Mouse (Mus musculus) hindbrain, embryonic 11.5 days (tissue): Measurements from ENCODE around the gene B3galt4. TPM values are rescaled to one million over a fixed set of nuclear protein-coding genes. Genes with fewer than 3 reads are reported as not detected.
"Not testable (repeated sequence)": the region's sequence is repeated elsewhere in the genome, so short reads cannot be mapped to it uniquely, and the experiment has no call there.

Source experiments
- ATAC-seq: fragments of 200-750 bp; cut with Nextera tagmentation; 2 replicates; pipeline ENCODE4 v1.8.0; 2017; ENCODE audit warnings: mild to moderate bottlenecking, moderate TSS enrichment, moderate library complexity; ENCODE audit not compliant: low FRiP score
- DNase-seq: peaks from one replicate; pipeline ENCODE4 v3.0.0-alpha.2; 2015; ENCODE audit warnings: low spot score
- H3K27ac ChIP-seq: fragments of 300-500 bp; sonication (generic); 2 replicates; pipeline ENCODE4 v1.5.1; 2014; ENCODE audit warnings: mild to moderate bottlenecking, low read depth, low read length
- H3K27me3 ChIP-seq: fragments of 300-500 bp; sonication (generic); 2 replicates; pipeline ENCODE4 v1.6.1; 2014; ENCODE audit warnings: mild to moderate bottlenecking, low read length, moderate library complexity, mixed read lengths; ENCODE audit not compliant: control insufficient read depth, insufficient read depth
- H3K36me3 ChIP-seq: fragments of 300-500 bp; sonication (generic); 2 replicates; pipeline ENCODE4 v1.6.1; 2014; ENCODE audit warnings: mild to moderate bottlenecking, low read length, moderate library complexity, mixed read lengths; ENCODE audit not compliant: control insufficient read depth, insufficient read depth
- H3K4me1 ChIP-seq: fragments of 300-500 bp; sonication (generic); replicated peaks from 2 replicates; pipeline ENCODE4 v1.6.1; 2014; ENCODE audit warnings: low read length, mixed read lengths; ENCODE audit not compliant: control insufficient read depth, insufficient read depth
- H3K4me2 ChIP-seq: fragments of 300-500 bp; sonication (generic); replicated peaks from 2 replicates; pipeline ENCODE4 v1.6.1; 2014; ENCODE audit warnings: mild to moderate bottlenecking, low read depth, low read length
- H3K4me3 ChIP-seq: fragments of 300-500 bp; sonication (generic); 2 replicates; pipeline ENCODE4 v1.5.1; 2014; ENCODE audit warnings: low read depth, low read length
- H3K9ac ChIP-seq: fragments of 300-500 bp; sonication (generic); 2 replicates; pipeline ENCODE4 v1.6.1; 2014; ENCODE audit warnings: low read depth, low read length
- H3K9me3 ChIP-seq: fragments of 300-500 bp; sonication (generic); 2 replicates; pipeline ENCODE4 v1.6.1; 2016; ENCODE audit warnings: low read length; ENCODE audit not compliant: control insufficient read depth
- WGBS: fragments of 180-500 bp; shearing (Covaris S2); extraction: QIAGEN DNeasy Blood & Tissue Kit; methylation state at CpG from one replicate; pipeline ENCODE4 v1.1.7; 2014; 5-methylcytosine and 5-hydroxymethylcytosine counted together
- polyA plus RNA-seq: library from polyadenylated mRNA; unstranded; fragments of >200 nt; fragmentation: Nextera tagmentation; extraction: Ambion mirVana; gene quantifications from 2 replicates; pipeline ENCODE4 v1.2.1, GENCODE M21; 2014

Gene B3galt4
- polyA plus RNA-seq: 4.8 and 5.3 TPM in 2 replicates

GRCm38 (mm10) chr17:33951021-33951946, at the start of gene B3galt4:
Gene B3galt4 (minus strand): TSS chr17:33951488.
- peak; percentile 84 for DNase-seq
- H3K4me3 ChIP-seq: peak within 1 kb of the TSS; percentile 42
- H3K4me2 ChIP-seq: peak within 1 kb of the TSS; percentile 84
- 3% methylated on average over 45 of the region's 45 CpGs for WGBS
- peaks cover 4% of the 10 kb centered on the region; the same call in 1 of the 2 replicates for H3K36me3 ChIP-seq
- no peaks in the 10 kb centered on the region for H3K27me3 ChIP-seq
- peak within 1 kb of the TSS; percentile 73 for H3K9ac ChIP-seq
- peak within 1 kb of the TSS; percentile 87 for H3K27ac ChIP-seq
- peaks cover 16% of the 10 kb centered on the region for H3K4me1 ChIP-seq
- peak; percentile 77 for ATAC-seq
- H3K9me3 ChIP-seq: no peaks in the 10 kb centered on the region

GRCm38 (mm10) chr17:34000796-34001195, 49.5 kb upstream of the B3galt4 start:
- not testable (repeated sequence) for H3K4me1 ChIP-seq, DNase-seq, H3K4me2 ChIP-seq, ATAC-seq, H3K9me3 ChIP-seq, H3K9ac ChIP-seq, H3K36me3 ChIP-seq, H3K27ac ChIP-seq, H3K4me3 ChIP-seq
- WGBS: 52% methylated on average over 2 of the region's 2 CpGs
- H3K27me3 ChIP-seq: peaks cover 18% of the 10 kb centered on the region

- Histone ChIP-seq H3K4me1 (no peaks in the 10 kb centered on the region), H3K4me2 (peak within 1 kb of the TSS; percentile 99), H3K27ac (no peak within 1 kb of the TSS), H3K9ac (peak within 1 kb of the TSS; percentile 51; the same call in 1 of the 2 replicates), H3K27me3 (peaks cover 18% of the 10 kb centered on the region), H3K9me3 (no peaks in the 10 kb centered on the region), H3K36me3 (no peaks in the 10 kb centered on the region), H3K4me3 (peak within 1 kb of the TSS; percentile 58)
- 2% methylated on average over 27 of the region's 30 CpGs for WGBS
- ATAC-seq: peak; percentile 66
- DNase-seq: peak; percentile 73
Measured at GRCm38 (mm10) chr17:34000150-34000537, 48.9 kb upstream of the B3galt4 start, which contains the start of gene H2-K1. Gene H2-K1 (minus strand): TSS chr17:34000347.

GRCm38 (mm10) chr17:33999341-34000149, 48.3 kb upstream of the B3galt4 start:
- 2% methylated on average over 78 of the region's 87 CpGs for WGBS
- Histone ChIP-seq H3K36me3 (no peaks in the 10 kb centered on the region), H3K4me2 (peak overlapping the region; percentile 99), H3K4me3 (peak overlapping the region; percentile 58), H3K9ac (peak overlapping the region; percentile 51; the same call in 1 of the 2 replicates), H3K9me3 (no peaks in the 10 kb centered on the region), H3K27me3 (peaks cover 18% of the 10 kb centered on the region), H3K4me1 (no peaks in the 10 kb centered on the region), H3K27ac (no peak overlapping the region)
- ATAC-seq (peak; percentile 51), DNase-seq (peak; percentile 46)

GRCm38 (mm10) chr17:33998697-33999096, 47.4 kb upstream of the B3galt4 start:
- 62% methylated on average over 5 of the region's 5 CpGs for WGBS
- ATAC-seq, H3K36me3 ChIP-seq, H3K4me3 ChIP-seq, H3K9ac ChIP-seq, H3K4me2 ChIP-seq, H3K27ac ChIP-seq, DNase-seq, H3K9me3 ChIP-seq, H3K4me1 ChIP-seq: not testable (repeated sequence)
- H3K27me3 ChIP-seq: peaks cover 18% of the 10 kb centered on the region

GRCm38 (mm10) chr17:33997025-33997424, 45.7 kb upstream of the B3galt4 start:
- H3K9me3 ChIP-seq, H3K36me3 ChIP-seq, H3K4me2 ChIP-seq, H3K4me1 ChIP-seq, DNase-seq, H3K4me3 ChIP-seq, H3K9ac ChIP-seq, ATAC-seq, H3K27ac ChIP-seq: not testable (repeated sequence)
- WGBS: 93% methylated on average over 2 of the region's 2 CpGs
- peaks cover 18% of the 10 kb centered on the region for H3K27me3 ChIP-seq

GRCm38 (mm10) chr17:33995651-33996050, 44.4 kb upstream of the B3galt4 start:
- peaks cover 17% of the 10 kb centered on the region for H3K27me3 ChIP-seq
- no peak for DNase-seq
- no peak for ATAC-seq

GRCm38 (mm10) chr17:33994959-33995358, 43.7 kb upstream of the B3galt4 start:
- Histone ChIP-seq H3K27ac (no peak overlapping the region), H3K9ac (no peak overlapping the region), H3K9me3 (no peaks in the 10 kb centered on the region), H3K36me3 (no peaks in the 10 kb centered on the region), H3K4me1 (no peaks in the 10 kb centered on the region), H3K4me3 (no peak overlapping the region), H3K27me3 (peaks cover 10% of the 10 kb centered on the region), H3K4me2 (no peak overlapping the region)
- DNase-seq (no peak), ATAC-seq (no peak)
- WGBS: 93% methylated on average over 8 of the region's 8 CpGs

More at GRCm38 (mm10) chr17:33995651-33996050, 44.4 kb upstream of the B3galt4 start:
- no peak overlapping the region for H3K4me3 ChIP-seq
- H3K4me1 ChIP-seq: no peaks in the 10 kb centered on the region
- H3K9ac ChIP-seq: no peak overlapping the region
- 70% methylated on average over 3 of the region's 3 CpGs for WGBS
- H3K27ac ChIP-seq: no peak overlapping the region
- H3K9me3 ChIP-seq: no peaks in the 10 kb centered on the region
- H3K4me2 ChIP-seq: no peak overlapping the region
- H3K36me3 ChIP-seq: no peaks in the 10 kb centered on the region
